Mouse (Mus musculus) embryonic facial prominence, embryonic 13.5 days (tissue): ENCODE data around the gene Btnl10. TPM values are rescaled to one million over a fixed set of nuclear protein-coding genes. Genes with fewer than 3 reads are reported as not detected.
A peak's percentile ranks its signal among the peaks of the same experiment; 100 is the strongest.

ENCODE experiments used
- ATAC-seq: fragments of 200-750 bp; cut with Nextera tagmentation; 2 replicates; pipeline ENCODE4 v1.8.0; 2017; ENCODE audit warnings: low read depth; ENCODE audit not compliant: insufficient number of reproducible peaks, insufficient read depth, low FRiP score, low TSS enrichment
- H3K27ac ChIP-seq: fragments of 300-500 bp; sonication (generic); 2 replicates; pipeline ENCODE4 v1.5.1; 2015; ENCODE audit warnings: moderate library complexity, mild to moderate bottlenecking, inconsistent platforms
- H3K27me3 ChIP-seq: fragments of 300-500 bp; sonication (generic); 2 replicates; pipeline ENCODE4 v1.6.1; 2015; ENCODE audit warnings: mild to moderate bottlenecking, inconsistent platforms
- H3K36me3 ChIP-seq: fragments of 300-500 bp; sonication (generic); 2 replicates; pipeline ENCODE4 v1.6.1; 2015; ENCODE audit warnings: mild to moderate bottlenecking, inconsistent platforms
- H3K4me1 ChIP-seq: fragments of 300-500 bp; sonication (generic); 2 replicates; pipeline ENCODE4 v1.6.1; 2015; ENCODE audit warnings: inconsistent platforms
- H3K4me2 ChIP-seq: fragments of 300-500 bp; sonication (generic); 2 replicates; pipeline ENCODE4 v1.6.1; 2015; ENCODE audit warnings: moderate library complexity, mild to moderate bottlenecking, inconsistent platforms
- H3K4me3 ChIP-seq: fragments of 300-500 bp; sonication (generic); 2 replicates; pipeline ENCODE4 v1.5.1; 2015; ENCODE audit warnings: mild to moderate bottlenecking, inconsistent platforms
- H3K9ac ChIP-seq: fragments of 300-500 bp; sonication (generic); 2 replicates; pipeline ENCODE4 v1.6.1; 2015; ENCODE audit warnings: mild to moderate bottlenecking, inconsistent platforms
- H3K9me3 ChIP-seq: fragments of 300-500 bp; sonication (generic); 2 replicates; pipeline ENCODE4 v1.6.1; 2016; ENCODE audit warnings: inconsistent platforms
- WGBS: fragments of 180-500 bp; shearing (Covaris S2); methylation state at CpG from one replicate; pipeline ENCODE4 v1.1.7; 2015; ENCODE audit warnings: mixed read lengths; 5-methylcytosine and 5-hydroxymethylcytosine counted together
- polyA plus RNA-seq: library from polyadenylated mRNA; unstranded; fragments of >200 nt; fragmentation: Nextera tagmentation; extraction: Ambion mirVana; gene quantifications from 2 replicates; pipeline ENCODE4 v1.2.1, GENCODE M21; 2015

Gene Btnl10
- polyA plus RNA-seq, 1 experiment from 2014 or later = not detected

GRCm38 (mm10) chr11:58931576-58931975, 13.9 kb downstream of the Btnl10 start:
- no peak overlapping the region for H3K9ac ChIP-seq
- H3K36me3 ChIP-seq = peaks cover 51% of the 10 kb centered on the region
- 85% methylated on average over 4 of the region's 4 CpGs for WGBS
- no peaks in the 10 kb centered on the region for H3K27me3 ChIP-seq
- H3K27ac ChIP-seq = no peak overlapping the region
- H3K4me2 ChIP-seq = no peak overlapping the region
- no peaks in the 10 kb centered on the region for H3K9me3 ChIP-seq
- no peak for ATAC-seq
- no peak overlapping the region for H3K4me3 ChIP-seq
- H3K4me1 ChIP-seq = peaks cover 6% of the 10 kb centered on the region

- peaks cover 38% of the 10 kb centered on the region for H3K36me3 ChIP-seq
- peak overlapping the region; percentile 98 for H3K9ac ChIP-seq
- WGBS = under 1% methylated on average over 13 of the region's 13 CpGs
- peak; percentile 16; the same call in 1 of the 2 replicates for ATAC-seq
- H3K4me3 ChIP-seq = peak overlapping the region; percentile 93
- H3K4me1 ChIP-seq = peaks cover 14% of the 10 kb centered on the region
- H3K4me2 ChIP-seq = peak overlapping the region; percentile 76
- H3K27ac ChIP-seq = peak overlapping the region; percentile 94; the same call in 1 of the 2 replicates
- no peaks in the 10 kb centered on the region for H3K27me3 ChIP-seq
- H3K9me3 ChIP-seq = no peaks in the 10 kb centered on the region
Measured at GRCm38 (mm10) chr11:58937909-58938308, 20.2 kb downstream of the Btnl10 start.

GRCm38 (mm10) chr11:58938322-58939087, 20.8 kb downstream of the Btnl10 start, which contains the start of gene Rnf187:
Gene Rnf187, minus strand, starts transcription at chr11:58938916.
- ATAC-seq = peak; percentile 90
- no peaks in the 10 kb centered on the region for H3K9me3 ChIP-seq
- peak within 1 kb of the TSS; percentile 94 for H3K27ac ChIP-seq
- H3K4me1 ChIP-seq = peaks cover 14% of the 10 kb centered on the region
- WGBS = under 1% methylated on average over 92 of the region's 95 CpGs
- H3K4me3 ChIP-seq = peak within 1 kb of the TSS; percentile 93
- peak within 1 kb of the TSS; percentile 98 for H3K9ac ChIP-seq
- H3K27me3 ChIP-seq = no peaks in the 10 kb centered on the region
- peaks cover 32% of the 10 kb centered on the region for H3K36me3 ChIP-seq
- peak within 1 kb of the TSS; percentile 76 for H3K4me2 ChIP-seq

DNA sequence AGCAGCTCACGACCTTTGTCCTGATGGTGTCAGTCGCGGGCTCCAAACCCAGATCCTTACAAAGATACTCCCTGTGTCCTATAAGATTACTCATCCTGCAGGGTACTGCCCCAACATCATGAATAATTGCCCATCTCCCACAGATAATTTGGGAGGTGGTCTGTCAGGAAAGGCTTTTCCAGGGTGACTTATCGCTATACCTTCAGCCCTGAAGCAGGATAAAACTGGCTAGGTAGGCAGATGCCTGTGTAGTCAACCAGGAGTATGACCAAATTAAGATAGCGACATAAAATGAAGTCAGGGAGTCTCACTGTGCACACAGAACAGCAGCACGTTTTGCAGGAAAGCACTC, 21.4 kb downstream of the Btnl10 start:
- peaks cover 26% of the 10 kb centered on the region for H3K36me3 ChIP-seq
- peak overlapping the region; percentile 98 for H3K9ac ChIP-seq
- ATAC-seq = 0 out of 2 replicates have a peak, but pooled peaks have one; percentile 2
- 0 out of 2 replicates have a peak, but pooled peaks cover under 1% of the 10 kb centered on the region for H3K27me3 ChIP-seq
- H3K4me2 ChIP-seq = peak overlapping the region; percentile 76
- 18% methylated on average over 6 of the region's 6 CpGs for WGBS
- peak overlapping the region; percentile 93 for H3K4me3 ChIP-seq
- peak overlapping the region; percentile 94 for H3K27ac ChIP-seq
- peaks cover 18% of the 10 kb centered on the region for H3K4me1 ChIP-seq
- no peaks in the 10 kb centered on the region for H3K9me3 ChIP-seq

GRCm38 (mm10) chr11:58944136-58944535, 26.4 kb downstream of the Btnl10 start:
- H3K4me3 ChIP-seq = no peak overlapping the region
- ATAC-seq = no peak
- no peaks in the 10 kb centered on the region for H3K36me3 ChIP-seq
- H3K9ac ChIP-seq = no peak overlapping the region; the same call in 1 of the 2 replicates
- peaks cover 5% of the 10 kb centered on the region; the same call in 1 of the 2 replicates for H3K4me1 ChIP-seq
- H3K4me2 ChIP-seq = no peak overlapping the region
- H3K27ac ChIP-seq = no peak overlapping the region
- H3K27me3 ChIP-seq = peaks cover 17% of the 10 kb centered on the region
- 70% methylated on average over 5 of the region's 5 CpGs for WGBS
- H3K9me3 ChIP-seq = no peaks in the 10 kb centered on the region

DNA sequence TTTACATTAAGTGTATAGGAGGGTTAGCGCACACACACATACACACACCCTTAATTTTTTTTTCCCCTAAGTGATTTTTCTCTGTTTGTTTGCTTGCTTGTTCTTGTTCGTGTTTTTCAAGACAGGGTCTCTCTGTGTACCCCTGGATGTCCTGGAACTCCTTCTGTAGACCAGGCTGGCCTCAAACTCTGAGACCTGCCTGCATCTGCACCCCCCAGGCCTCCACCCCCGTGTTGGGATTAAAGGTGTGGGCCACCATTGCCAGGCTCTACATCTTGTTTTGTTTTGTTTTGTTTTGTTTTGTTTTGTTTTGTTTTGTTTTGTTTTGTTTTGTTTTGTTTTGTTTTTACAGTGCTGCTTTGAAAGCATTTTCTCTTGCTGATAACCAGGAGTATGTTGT, 29.6 kb downstream of the Btnl10 start:
- Histone ChIP-seq H3K27me3 (peaks cover 38% of the 10 kb centered on the region), H3K36me3 (no peaks in the 10 kb centered on the region), H3K4me2 (peak overlapping the region; percentile 70), H3K9ac (no peak overlapping the region), H3K9me3 (no peaks in the 10 kb centered on the region), H3K27ac (no peak overlapping the region), H3K4me3 (no peak overlapping the region), H3K4me1 (peaks cover 13% of the 10 kb centered on the region; the same call in 1 of the 2 replicates)
- WGBS = 73% methylated on average over 3 of the region's 3 CpGs
- ATAC-seq = no peak

GRCm38 (mm10) chr11:58947798-58948528, 30.3 kb downstream of the Btnl10 start:
- H3K9me3 ChIP-seq = no peaks in the 10 kb centered on the region
- H3K27me3 ChIP-seq = peaks cover 38% of the 10 kb centered on the region
- H3K27ac ChIP-seq = peak overlapping the region; percentile 93
- H3K36me3 ChIP-seq = no peaks in the 10 kb centered on the region
- H3K4me3 ChIP-seq = peak overlapping the region; percentile 49
- ATAC-seq = no peak; the same call in 1 of the 2 replicates
- peak overlapping the region; percentile 54 for H3K9ac ChIP-seq
- peaks cover 14% of the 10 kb centered on the region; the same call in 1 of the 2 replicates for H3K4me1 ChIP-seq
- WGBS = 15% methylated on average over 23 of the region's 23 CpGs
- peak overlapping the region; percentile 70 for H3K4me2 ChIP-seq

DNA sequence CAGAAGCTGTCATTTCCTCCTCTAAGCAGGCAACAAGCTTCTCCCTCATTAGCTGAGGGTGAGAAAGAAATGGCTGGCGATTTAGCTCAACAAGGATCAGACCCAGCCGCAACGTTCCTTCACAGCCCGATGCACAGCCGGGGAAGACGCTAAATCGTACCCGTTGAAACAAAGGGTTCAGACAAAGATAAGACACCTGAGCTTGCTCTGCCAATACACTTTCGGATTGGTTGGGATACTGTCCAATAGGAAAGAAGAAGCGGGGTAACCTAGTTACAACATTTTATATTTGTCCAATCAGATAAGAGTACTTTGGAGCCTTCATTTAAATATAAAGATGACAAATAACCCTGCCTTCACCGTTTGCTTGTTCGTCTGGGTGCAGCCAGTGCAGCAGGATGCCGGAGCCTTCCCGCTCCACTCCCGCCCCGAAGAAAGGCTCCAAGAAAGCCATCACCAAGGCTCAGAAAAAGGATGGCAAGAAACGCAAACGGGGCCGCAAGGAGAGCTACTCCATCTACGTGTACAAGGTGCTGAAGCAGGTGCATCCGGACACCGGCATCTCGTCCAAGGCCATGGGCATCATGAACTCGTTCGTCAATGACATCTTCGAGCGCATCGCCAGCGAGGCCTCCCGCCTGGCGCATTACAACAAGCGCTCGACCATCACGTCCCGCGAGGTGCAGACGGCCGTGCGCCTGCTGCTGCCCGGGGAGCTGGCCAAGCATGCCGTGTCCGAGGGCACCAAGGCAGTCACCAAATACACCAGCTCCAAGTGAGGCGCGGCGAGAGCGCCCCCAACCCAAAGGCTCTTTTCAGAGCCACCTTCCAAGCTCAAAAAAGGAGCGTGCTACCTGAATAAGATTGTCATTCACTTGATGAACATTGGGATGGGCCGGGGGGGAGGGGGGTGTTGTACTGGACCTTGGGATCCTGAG, 31.1 kb downstream of the Btnl10 start, which contains the start of gene Hist3h2ba:
Gene Hist3h2ba, plus strand, starts transcription at position 379 of the 938 bp plus-strand sequence.
- Histone ChIP-seq H3K27me3 (peaks cover 38% of the 10 kb centered on the region), H3K36me3 (no peaks in the 10 kb centered on the region), H3K27ac (peak within 1 kb of the TSS; percentile 93), H3K4me1 (peaks cover 19% of the 10 kb centered on the region; the same call in 1 of the 2 replicates), H3K4me2 (peak within 1 kb of the TSS; percentile 70), H3K9me3 (no peaks in the 10 kb centered on the region), H3K9ac (peak within 1 kb of the TSS; percentile 70), H3K4me3 (peak within 1 kb of the TSS; percentile 49)
- ATAC-seq = peak; percentile 85
- WGBS = under 1% methylated on average over 48 of the region's 48 CpGs

GRCm38 (mm10) chr11:58949480-58950431, 32.0 kb downstream of the Btnl10 start:
- H3K4me2 ChIP-seq = peak overlapping the region; percentile 70
- peaks cover 20% of the 10 kb centered on the region; the same call in 1 of the 2 replicates for H3K4me1 ChIP-seq
- H3K9ac ChIP-seq = peak overlapping the region; percentile 70
- peak overlapping the region; percentile 93 for H3K27ac ChIP-seq
- peaks cover 33% of the 10 kb centered on the region for H3K27me3 ChIP-seq
- no peaks in the 10 kb centered on the region for H3K9me3 ChIP-seq
- WGBS = 6% methylated on average over 20 of the region's 20 CpGs
- H3K36me3 ChIP-seq = no peaks in the 10 kb centered on the region
- peak overlapping the region; percentile 49 for H3K4me3 ChIP-seq
- ATAC-seq = no peak

DNA sequence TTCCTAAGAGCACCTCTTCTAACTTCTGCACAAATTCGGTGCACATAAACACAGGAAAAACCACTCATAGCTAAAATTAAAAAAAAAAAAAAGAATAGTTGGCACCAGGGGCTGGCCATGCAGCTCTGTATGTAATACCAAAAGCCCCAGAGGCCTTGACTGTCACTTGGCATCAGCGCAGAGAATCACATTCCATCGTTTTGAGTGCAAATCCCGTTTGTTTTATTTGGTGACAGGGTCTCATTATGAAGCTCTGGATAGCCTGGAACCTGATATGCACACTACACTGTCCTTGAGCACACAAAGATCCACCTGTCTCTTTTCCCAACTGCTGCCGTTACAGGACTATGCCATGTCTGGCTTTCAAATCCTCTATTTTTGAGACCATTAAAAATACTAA, 33.5 kb downstream of the Btnl10 start:
- peaks cover 26% of the 10 kb centered on the region for H3K27me3 ChIP-seq
- no peak for ATAC-seq
- 57% methylated on average over 5 of the region's 5 CpGs for WGBS
- H3K27ac ChIP-seq = no peak overlapping the region
- H3K9ac ChIP-seq = no peak overlapping the region
- no peak overlapping the region for H3K4me3 ChIP-seq
- no peaks in the 10 kb centered on the region for H3K36me3 ChIP-seq
- H3K4me2 ChIP-seq = no peak overlapping the region
- peaks cover 23% of the 10 kb centered on the region for H3K4me1 ChIP-seq
- H3K9me3 ChIP-seq = no peaks in the 10 kb centered on the region
